Mouse (Mus musculus): ENCODE results near the gene BC061212. TPM values are rescaled to one million over a fixed set of nuclear protein-coding genes. Genes with fewer than 3 reads are reported as not detected.
"Not testable (repeated sequence)": the region's sequence is repeated elsewhere in the genome, so short reads cannot be mapped to it uniquely, and the experiment has no call there.

Gene BC061212
- total RNA-seq (2017): not detected in 2 replicates

- not testable (repeated sequence) for ATAC-seq (ENCODE audit: extremely low read depth, insufficient number of reproducible peaks, low FRiP score, poor library complexity, severe bottlenecking)
Measured at GRCm38 (mm10) chr5:94070445-94070844, at the start of gene BC061212. TSS of gene BC061212 (minus strand) at chr5:94070545.

GRCm38 (mm10) chr5:94076085-94076484, 5.7 kb upstream of the BC061212 start, which contains the start of gene Gm6351:
TSS of gene Gm6351 (plus strand) at chr5:94076385.
- ATAC-seq (ENCODE audit: extremely low read depth, insufficient number of reproducible peaks, low FRiP score, poor library complexity, severe bottlenecking): not testable (repeated sequence)

Other genes with a start within 250 kb of the BC061212 start
- gene Gm7792, start 226.8 kb downstream of the BC061212 start, total RNA-seq (2017): not detected in 2 replicates
- gene Gm16429, start 141.5 kb downstream of the BC061212 start, total RNA-seq (2017): not detected in 2 replicates
- not detected in 2 replicates for gene Gm6351, start 5.8 kb upstream of the BC061212 start, total RNA-seq (2017)
- not detected in 2 replicates for gene Gm3106, start 147.5 kb upstream of the BC061212 start, total RNA-seq (2017)
- gene A430089I19Rik, start 236.3 kb upstream of the BC061212 start, total RNA-seq (2017): not detected in 2 replicates
- gene Gm6502, start 243.9 kb upstream of the BC061212 start, total RNA-seq (2017): not detected in 2 replicates

Data from neutrophil, adult 5-6 weeks (primary cell).